Mouse (Mus musculus): ENCODE data around the gene Taf9. TPM values are rescaled to one million over a fixed set of nuclear protein-coding genes. Genes with fewer than 3 reads are reported as not detected.

Gene Taf9
- total and polyA plus RNA-seq, 3 experiments: 4.4 to 14.3 (median 9.7) TPM

DNA sequence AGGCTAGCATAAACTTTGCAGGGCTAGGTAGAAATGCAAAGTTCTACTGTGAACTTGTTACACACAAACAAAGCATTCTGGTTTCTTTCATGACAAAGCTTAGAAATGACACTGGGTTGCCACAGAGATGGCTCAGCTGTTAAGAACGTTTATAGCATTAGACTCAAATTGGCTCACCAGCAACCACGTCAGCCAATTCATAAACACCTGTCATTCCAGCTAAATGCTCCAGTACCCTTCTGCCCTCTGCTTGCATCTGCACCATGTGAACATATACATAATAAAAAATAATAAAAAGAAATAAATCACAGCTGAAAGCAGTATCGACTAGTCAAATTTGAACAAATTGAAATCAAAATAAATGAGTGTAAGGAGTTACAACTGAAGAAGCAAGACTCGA is 29.1 kb upstream of the Taf9 start:
- in situ Hi-C loops (cut with MboI; ENCODE audit: low pct_ligation_motif_present, low pct_unique_long_range_greater_than_20kb, low sequenced_read_pairs) (no loop called here), dilution Hi-C loops (cut with MboI; ENCODE audit: extremely low pct_ligation_motif_present, extremely low pct_unique_long_range_greater_than_20kb, low sequenced_read_pairs) (no loop called here)
- H3K79me2 ChIP-seq (replicated peaks; ENCODE audit: control insufficient read depth, extremely low read depth, insufficient read depth, poor library complexity, severe bottlenecking): no peaks in the 10 kb centered on the region
- H3K36me3 ChIP-seq (replicated peaks in 1 of 2; ENCODE audit: control insufficient read depth in 1 of 2, insufficient read depth in 1 of 2, low read length in 1 of 2): peaks cover 33 to 66% of the 10 kb centered on the region in 2 experiments
- H3K27ac ChIP-seq (ENCODE audit: insufficient read depth, low read depth): no peak overlapping the region
- no peak overlapping the region for H3K4me3 ChIP-seq (replicated peaks in 1 of 3; ENCODE audit: low read depth in 2 of 3, low read length in 2 of 3, poor library complexity in 1 of 3)
- H3K9ac ChIP-seq (ENCODE audit: insufficient read depth, low read depth): no peak overlapping the region
- H3K4me2 ChIP-seq (ENCODE audit: insufficient read depth, low read depth, poor library complexity, severe bottlenecking): no peak overlapping the region
- no peaks in the 10 kb centered on the region for H3K4me1 ChIP-seq (ENCODE audit: control insufficient read depth in 1 of 2, insufficient read depth in 2 of 2)
- no peaks in the 10 kb centered on the region for H3K27me3 ChIP-seq (replicated peaks)
- H3K9me3 ChIP-seq (replicated peaks; ENCODE audit: low read length): no peaks in the 10 kb centered on the region
- DNase-seq (ENCODE audit: extremely low read depth): no peak
- TF ChIP-seq ELF1 (IDR thresholded peaks at IDR 0.05; ENCODE audit: low read depth, low read length): no peak
- no peak for TF ChIP-seq E2F4 (IDR thresholded peaks at IDR 0.05; ENCODE audit: insufficient replicate concordance, low read depth, low read length)
- TF ChIP-seq TBP (conservative IDR thresholded peaks at IDR 0.05; ENCODE audit: low read depth, low read length): no peak
- TF ChIP-seq BHLHE40 (IDR thresholded peaks at IDR 0.05; ENCODE audit: low read depth, low read length): no peak
- TF ChIP-seq TCF12 (IDR thresholded peaks at IDR 0.05; ENCODE audit: low read depth, low read length): no peak
- TF ChIP-seq POLR2A (IDR thresholded peaks at IDR 0.05; ENCODE audit: low read depth, low read length): no peak
- no peak for TF ChIP-seq SIN3A (IDR thresholded peaks at IDR 0.05; ENCODE audit: low read length)
- TF ChIP-seq ETS1 (conservative IDR thresholded peaks at IDR 0.05; ENCODE audit: low read depth, low read length): no peak
- TF ChIP-seq MAZ (IDR thresholded peaks at IDR 0.05; ENCODE audit: low read depth, low read length): no peak
- TF ChIP-seq KAT2A (IDR thresholded peaks at IDR 0.05; ENCODE audit: insufficient replicate concordance, low read length): no peak
- TF ChIP-seq JUN (IDR thresholded peaks at IDR 0.05; ENCODE audit: insufficient read depth, low read depth, low read length): no peak
- TF ChIP-seq MXI1 (IDR thresholded peaks at IDR 0.05; ENCODE audit: low read depth, low read length): no peak
- TF ChIP-seq UBTF (IDR thresholded peaks at IDR 0.05; ENCODE audit: low read depth, low read length): no peak
- no peak for TF ChIP-seq EP300 (IDR thresholded peaks at IDR 0.05; ENCODE audit: low read length)
- TF ChIP-seq MAX (IDR thresholded peaks at IDR 0.05; ENCODE audit: low read length): no peak
- TF ChIP-seq SMC3 (IDR thresholded peaks at IDR 0.05; ENCODE audit: low read depth, low read length): no peak
- no peak for TF ChIP-seq ZMIZ1 (IDR thresholded peaks at IDR 0.05; ENCODE audit: low read depth, low read length)
- no peak for TF ChIP-seq NRF1 (IDR thresholded peaks at IDR 0.05; ENCODE audit: low read depth, low read length)
- no peak for TF ChIP-seq RAD21 (IDR thresholded peaks at IDR 0.05; ENCODE audit: low read depth, low read length)

DNA sequence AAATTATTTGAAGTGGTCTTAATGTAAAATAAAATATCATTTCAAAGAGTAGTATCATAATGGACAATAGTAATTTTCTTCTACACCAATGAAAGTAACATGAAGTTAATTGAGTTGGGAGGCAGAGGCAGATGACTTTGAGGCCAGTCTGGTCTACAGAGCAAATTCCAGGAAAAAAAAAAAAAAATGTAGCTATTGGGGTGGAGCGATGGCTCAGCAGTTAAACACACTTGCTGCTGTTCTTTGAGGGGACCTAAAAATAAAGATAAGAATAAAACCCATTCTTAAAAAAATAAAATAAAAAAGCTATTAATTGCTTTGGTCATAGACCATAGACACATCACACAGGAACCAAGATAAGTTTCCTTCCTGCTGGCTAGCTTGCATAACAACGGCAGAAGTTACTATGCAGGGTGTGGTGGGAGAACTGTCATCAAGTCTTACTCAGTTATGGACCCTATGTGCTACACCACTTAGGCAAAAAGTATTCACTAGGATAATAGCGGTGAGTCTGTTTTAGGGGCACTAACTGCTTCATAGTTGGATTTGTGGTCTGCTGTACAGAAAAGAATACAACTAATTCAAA is 17.2 kb upstream of the Taf9 start:
- dilution Hi-C loops (cut with MboI; ENCODE audit: extremely low pct_ligation_motif_present, extremely low pct_unique_long_range_greater_than_20kb, low sequenced_read_pairs) (no loop called here), in situ Hi-C loops (cut with MboI; ENCODE audit: low pct_ligation_motif_present, low pct_unique_long_range_greater_than_20kb, low sequenced_read_pairs) (no loop called here)
- H3K27ac ChIP-seq (ENCODE audit: insufficient read depth, low read depth): no peak overlapping the region
- H3K4me2 ChIP-seq (ENCODE audit: insufficient read depth, low read depth, poor library complexity, severe bottlenecking): no peak overlapping the region
- H3K4me1 ChIP-seq (ENCODE audit: control insufficient read depth in 1 of 2, insufficient read depth in 2 of 2): no peaks in the 10 kb centered on the region
- H3K27me3 ChIP-seq (replicated peaks): no peaks in the 10 kb centered on the region
- TF ChIP-seq MYC (IDR thresholded peaks at IDR 0.05; ENCODE audit: low read depth, low read length) (no peak), RAD21 (IDR thresholded peaks at IDR 0.05; ENCODE audit: low read depth, low read length) (no peak), KAT2A (IDR thresholded peaks at IDR 0.05; ENCODE audit: insufficient replicate concordance, low read length) (no peak), ZKSCAN1 (IDR thresholded peaks at IDR 0.05; ENCODE audit: borderline replicate concordance, low read depth, low read length) (no peak), JUN (IDR thresholded peaks at IDR 0.05; ENCODE audit: insufficient read depth, low read depth, low read length) (no peak), E2F4 (IDR thresholded peaks at IDR 0.05; ENCODE audit: insufficient replicate concordance, low read depth, low read length) (no peak), BHLHE40 (IDR thresholded peaks at IDR 0.05; ENCODE audit: low read depth, low read length) (no peak), NRF1 (IDR thresholded peaks at IDR 0.05; ENCODE audit: low read depth, low read length) (no peak), ZMIZ1 (IDR thresholded peaks at IDR 0.05; ENCODE audit: low read depth, low read length) (no peak), MAZ (IDR thresholded peaks at IDR 0.05; ENCODE audit: low read depth, low read length) (no peak), POLR2A (IDR thresholded peaks at IDR 0.05; ENCODE audit: low read depth, low read length) (no peak), MAX (IDR thresholded peaks at IDR 0.05; ENCODE audit: low read length) (no peak), USF1 (IDR thresholded peaks at IDR 0.05; ENCODE audit: low read depth, low read length) (no peak), IRF4 (IDR thresholded peaks at IDR 0.05; ENCODE audit: low read depth, low read length) (no peak), SIN3A (IDR thresholded peaks at IDR 0.05; ENCODE audit: low read length) (no peak), ZNF384 (IDR thresholded peaks at IDR 0.05; ENCODE audit: low read depth, low read length) (no peak)
- H3K4me3 ChIP-seq (replicated peaks in 1 of 3; ENCODE audit: low read depth in 2 of 3, low read length in 2 of 3, poor library complexity in 1 of 3): no peak overlapping the region
- H3K79me2 ChIP-seq (replicated peaks; ENCODE audit: control insufficient read depth, extremely low read depth, insufficient read depth, poor library complexity, severe bottlenecking): no peaks in the 10 kb centered on the region
- H3K9ac ChIP-seq (ENCODE audit: insufficient read depth, low read depth): no peak overlapping the region
- peaks cover 37 to 68% of the 10 kb centered on the region in 2 experiments for H3K36me3 ChIP-seq (replicated peaks in 1 of 2; ENCODE audit: control insufficient read depth in 1 of 2, insufficient read depth in 1 of 2, low read length in 1 of 2)
- H3K9me3 ChIP-seq (replicated peaks; ENCODE audit: low read length): no peaks in the 10 kb centered on the region
- DNase-seq (ENCODE audit: extremely low read depth): no peak
